Mouse (Mus musculus): ENCODE data around the gene Enox1. TPM values are rescaled to one million over a fixed set of nuclear protein-coding genes. Genes with fewer than 3 reads are reported as not detected.

The Enox1 gene
- polyA plus RNA-seq, 1 experiment from 2014 or later, result 19.6 TPM

GRCm38 (mm10) chr14:77491731-77492130 is 335.2 kb downstream of the Enox1 start:
- H3K4me2 ChIP-seq (ENCODE audit: low read depth), result no peak overlapping the region
- no peak overlapping the region for H3K27ac ChIP-seq (ENCODE audit: low read depth, low read length)
- no peaks in the 10 kb centered on the region for H3K4me1 ChIP-seq (ENCODE audit: control insufficient read depth, insufficient read depth, low read length)
- no peaks in the 10 kb centered on the region for H3K36me3 ChIP-seq (ENCODE audit: control insufficient read depth, insufficient read depth, low read length)
- no peak overlapping the region for H3K9ac ChIP-seq (ENCODE audit: low read length)
- H3K9me3 ChIP-seq (ENCODE audit: control insufficient read depth, low read length), result no peaks in the 10 kb centered on the region
- ATAC-seq (ENCODE audit: insufficient read depth, low FRiP score, low TSS enrichment), result no peak
- DNase-seq (ENCODE audit: low spot score), result no peak
- no peak overlapping the region for H3K4me3 ChIP-seq (ENCODE audit: low read depth, low read length)
- 87% methylated on average over 2 of the region's 2 CpGs for WGBS
- no peaks in the 10 kb centered on the region for H3K27me3 ChIP-seq (ENCODE audit: control insufficient read depth, insufficient read depth, low read length)

DNA sequence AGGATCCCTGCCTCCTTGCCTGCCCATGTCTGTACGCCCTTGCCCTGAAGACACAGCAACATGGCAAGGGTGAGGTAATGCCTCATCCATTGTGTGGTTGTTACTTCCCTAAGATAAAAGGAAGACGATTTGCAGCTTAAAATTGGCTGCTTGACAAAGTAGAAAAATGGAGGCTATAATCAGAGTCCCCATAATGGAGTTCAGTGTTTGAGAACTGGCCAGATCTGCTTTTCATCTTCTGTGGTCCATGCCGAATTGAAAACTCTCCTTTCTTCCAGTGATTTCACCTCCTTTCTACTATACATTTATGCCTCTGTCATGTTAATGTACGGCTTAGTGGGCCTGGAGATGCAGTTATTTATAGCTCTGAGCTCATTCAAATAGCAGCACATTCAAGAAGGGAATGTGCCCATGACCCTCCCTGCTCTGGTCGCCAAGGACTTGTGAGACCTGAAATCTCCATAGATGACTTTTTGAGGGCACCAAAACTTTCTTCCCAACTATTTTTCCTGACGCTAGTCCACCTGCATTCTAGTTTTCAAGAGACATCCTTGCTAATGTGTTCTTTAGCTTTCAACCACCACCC is 343.5 kb downstream of the Enox1 start:
- Histone ChIP-seq H3K9ac (ENCODE audit: low read length) (no peak overlapping the region), H3K36me3 (ENCODE audit: control insufficient read depth, insufficient read depth, low read length) (no peaks in the 10 kb centered on the region), H3K4me1 (ENCODE audit: control insufficient read depth, insufficient read depth, low read length) (no peaks in the 10 kb centered on the region), H3K4me3 (ENCODE audit: low read depth, low read length) (no peak overlapping the region), H3K9me3 (ENCODE audit: control insufficient read depth, low read length) (no peaks in the 10 kb centered on the region), H3K27ac (ENCODE audit: low read depth, low read length) (no peak overlapping the region), H3K27me3 (ENCODE audit: control insufficient read depth, insufficient read depth, low read length) (no peaks in the 10 kb centered on the region), H3K4me2 (ENCODE audit: low read depth) (no peak overlapping the region)
- ATAC-seq (ENCODE audit: insufficient read depth, low FRiP score, low TSS enrichment) (no peak), DNase-seq (ENCODE audit: low spot score) (no peak)
- 63% methylated on average over 6 of the region's 6 CpGs for WGBS

DNA sequence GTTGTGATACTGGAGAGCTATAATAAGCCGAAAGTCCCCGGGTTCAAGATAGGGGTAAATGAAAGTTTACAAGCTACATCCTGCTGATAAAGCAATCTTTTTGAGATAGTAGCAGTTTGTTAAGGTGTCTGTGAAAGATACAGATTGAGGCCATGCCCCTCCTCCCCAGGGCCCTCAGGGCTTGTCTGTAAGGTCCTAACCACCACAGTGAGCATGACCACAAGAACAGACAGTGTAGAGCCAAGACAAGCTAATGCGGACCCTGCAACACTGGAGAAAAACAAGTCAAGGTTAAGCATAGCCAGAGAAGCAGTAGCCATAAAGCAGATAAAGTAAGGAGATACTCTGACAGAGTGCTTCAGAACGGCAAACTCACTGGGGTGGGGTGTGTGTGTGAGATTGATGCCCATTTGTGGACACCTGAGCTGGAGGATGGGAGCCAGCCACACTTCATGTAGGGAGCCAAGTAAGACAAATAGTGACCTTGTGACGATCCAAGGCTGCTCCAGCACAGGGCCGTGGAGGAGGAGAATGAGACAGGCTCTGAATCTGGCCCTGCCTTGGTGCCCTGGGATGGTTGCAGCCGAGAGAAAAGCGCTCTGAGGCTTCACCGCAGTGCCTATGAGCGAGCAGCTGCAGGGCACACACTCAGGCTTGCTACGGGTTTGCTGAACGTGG is 348.0 kb downstream of the Enox1 start:
- DNase-seq (ENCODE audit: low spot score) (no peak), ATAC-seq (ENCODE audit: insufficient read depth, low FRiP score, low TSS enrichment) (no peak)
- Histone ChIP-seq H3K9me3 (ENCODE audit: control insufficient read depth, low read length) (no peaks in the 10 kb centered on the region), H3K4me3 (ENCODE audit: low read depth, low read length) (no peak overlapping the region), H3K27me3 (ENCODE audit: control insufficient read depth, insufficient read depth, low read length) (no peaks in the 10 kb centered on the region), H3K4me2 (ENCODE audit: low read depth) (no peak overlapping the region), H3K9ac (ENCODE audit: low read length) (no peak overlapping the region), H3K4me1 (ENCODE audit: control insufficient read depth, insufficient read depth, low read length) (no peaks in the 10 kb centered on the region), H3K36me3 (ENCODE audit: control insufficient read depth, insufficient read depth, low read length) (no peaks in the 10 kb centered on the region), H3K27ac (ENCODE audit: low read depth, low read length) (no peak overlapping the region)
- WGBS, result 78% methylated on average over 12 of the region's 12 CpGs

GRCm38 (mm10) chr14:77506341-77506740 is 349.8 kb downstream of the Enox1 start:
- ATAC-seq (ENCODE audit: insufficient read depth, low FRiP score, low TSS enrichment), result no peak
- WGBS, result 65% methylated on average over 9 of the region's 9 CpGs
- H3K27me3 ChIP-seq (ENCODE audit: control insufficient read depth, insufficient read depth, low read length), result no peaks in the 10 kb centered on the region

DNA sequence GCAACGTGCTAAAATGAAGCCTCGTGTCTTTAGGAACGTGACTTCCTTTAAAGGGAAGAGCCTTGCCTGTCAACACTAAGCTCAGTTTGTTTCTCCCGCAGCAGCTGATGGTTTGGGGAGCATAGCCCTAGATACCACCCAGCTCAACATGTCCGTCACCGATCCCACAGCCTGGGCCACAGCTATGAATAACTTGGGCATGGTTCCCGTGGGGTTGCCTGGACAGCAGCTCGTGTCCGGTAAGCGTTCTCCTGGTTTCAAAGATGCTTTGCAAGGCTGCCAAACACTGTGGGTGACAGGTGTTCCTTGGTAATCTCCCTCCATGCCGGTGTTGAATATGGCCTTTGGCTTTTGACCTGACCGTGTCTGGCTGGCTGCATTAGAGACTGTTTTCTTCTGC is 351.5 kb downstream of the Enox1 start:
- no peaks in the 10 kb centered on the region for H3K36me3 ChIP-seq (ENCODE audit: control insufficient read depth, insufficient read depth, low read length)
- no peak overlapping the region for H3K27ac ChIP-seq (ENCODE audit: low read depth, low read length)
- no peaks in the 10 kb centered on the region for H3K4me1 ChIP-seq (ENCODE audit: control insufficient read depth, insufficient read depth, low read length)
- no peak for DNase-seq (ENCODE audit: low spot score)
- H3K9me3 ChIP-seq (ENCODE audit: control insufficient read depth, low read length), result peaks cover under 1% of the 10 kb centered on the region; the same call in 1 of the 2 replicates
- 88% methylated on average over 12 of the region's 12 CpGs for WGBS
- H3K4me2 ChIP-seq (ENCODE audit: low read depth), result no peak overlapping the region
- H3K4me3 ChIP-seq (ENCODE audit: low read depth, low read length), result no peak overlapping the region
- no peak overlapping the region for H3K9ac ChIP-seq (ENCODE audit: low read length)
- H3K27me3 ChIP-seq (ENCODE audit: control insufficient read depth, insufficient read depth, low read length), result no peaks in the 10 kb centered on the region
- no peak for ATAC-seq (ENCODE audit: insufficient read depth, low FRiP score, low TSS enrichment)

More at GRCm38 (mm10) chr14:77506341-77506740, 349.8 kb downstream of the Enox1 start:
- no peak for DNase-seq (ENCODE audit: low spot score)
- no peaks in the 10 kb centered on the region for H3K36me3 ChIP-seq (ENCODE audit: control insufficient read depth, insufficient read depth, low read length)
- H3K4me2 ChIP-seq (ENCODE audit: low read depth), result no peak overlapping the region
- H3K9ac ChIP-seq (ENCODE audit: low read length), result no peak overlapping the region
- no peak overlapping the region for H3K27ac ChIP-seq (ENCODE audit: low read depth, low read length)
- H3K9me3 ChIP-seq (ENCODE audit: control insufficient read depth, low read length), result no peaks in the 10 kb centered on the region
- no peaks in the 10 kb centered on the region for H3K4me1 ChIP-seq (ENCODE audit: control insufficient read depth, insufficient read depth, low read length)
- no peak overlapping the region for H3K4me3 ChIP-seq (ENCODE audit: low read depth, low read length)

DNA sequence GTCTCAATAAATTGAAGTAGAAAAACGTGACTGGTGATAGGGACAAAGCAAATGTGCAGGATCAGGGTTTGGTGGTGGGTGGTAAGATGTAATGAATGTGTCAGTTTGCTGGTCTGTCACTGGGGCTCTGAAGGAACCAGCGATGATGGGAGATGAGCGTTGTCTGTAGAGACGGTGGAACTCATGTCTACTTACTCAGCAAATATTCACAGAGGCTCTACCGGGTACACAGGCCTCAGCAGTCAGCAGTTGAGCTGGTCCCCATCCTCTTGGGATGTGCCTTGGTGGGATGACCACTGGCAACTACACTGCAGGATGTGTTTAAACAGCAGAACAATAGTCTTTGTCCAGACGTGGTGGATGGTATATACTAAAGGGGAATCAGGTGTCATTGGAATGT is 352.5 kb downstream of the Enox1 start:
- H3K36me3 ChIP-seq (ENCODE audit: control insufficient read depth, insufficient read depth, low read length), result no peaks in the 10 kb centered on the region

GRCm38 (mm10) chr14:77509924-77510323 is 353.4 kb downstream of the Enox1 start:
- no peaks in the 10 kb centered on the region for H3K27me3 ChIP-seq (ENCODE audit: control insufficient read depth, insufficient read depth, low read length)
- H3K27ac ChIP-seq (ENCODE audit: low read depth, low read length), result no peak overlapping the region
- DNase-seq (ENCODE audit: low spot score) (no peak), ATAC-seq (ENCODE audit: insufficient read depth, low FRiP score, low TSS enrichment) (no peak)
- H3K36me3 ChIP-seq (ENCODE audit: control insufficient read depth, insufficient read depth, low read length), result no peaks in the 10 kb centered on the region
- H3K9me3 ChIP-seq (ENCODE audit: control insufficient read depth, low read length), result peaks cover 3% of the 10 kb centered on the region; the same call in 1 of the 2 replicates
- WGBS, result 73% methylated on average over 3 of the region's 3 CpGs
- H3K4me3 ChIP-seq (ENCODE audit: low read depth, low read length), result no peak overlapping the region
- H3K9ac ChIP-seq (ENCODE audit: low read length), result no peak overlapping the region
- no peak overlapping the region for H3K4me2 ChIP-seq (ENCODE audit: low read depth)
- no peaks in the 10 kb centered on the region for H3K4me1 ChIP-seq (ENCODE audit: control insufficient read depth, insufficient read depth, low read length)

More for the DNA sequence above, 352.5 kb downstream of the Enox1 start:
- ATAC-seq (ENCODE audit: insufficient read depth, low FRiP score, low TSS enrichment) (no peak), DNase-seq (ENCODE audit: low spot score) (no peak)
- H3K27ac ChIP-seq (ENCODE audit: low read depth, low read length), result no peak overlapping the region
- H3K9me3 ChIP-seq (ENCODE audit: control insufficient read depth, low read length), result peaks cover 3% of the 10 kb centered on the region; the same call in 1 of the 2 replicates
- no peak overlapping the region for H3K9ac ChIP-seq (ENCODE audit: low read length)
- 86% methylated on average over 6 of the region's 6 CpGs for WGBS
- H3K4me1 ChIP-seq (ENCODE audit: control insufficient read depth, insufficient read depth, low read length), result no peaks in the 10 kb centered on the region
- H3K4me3 ChIP-seq (ENCODE audit: low read depth, low read length), result no peak overlapping the region
- no peak overlapping the region for H3K4me2 ChIP-seq (ENCODE audit: low read depth)
- H3K27me3 ChIP-seq (ENCODE audit: control insufficient read depth, insufficient read depth, low read length), result no peaks in the 10 kb centered on the region

DNA sequence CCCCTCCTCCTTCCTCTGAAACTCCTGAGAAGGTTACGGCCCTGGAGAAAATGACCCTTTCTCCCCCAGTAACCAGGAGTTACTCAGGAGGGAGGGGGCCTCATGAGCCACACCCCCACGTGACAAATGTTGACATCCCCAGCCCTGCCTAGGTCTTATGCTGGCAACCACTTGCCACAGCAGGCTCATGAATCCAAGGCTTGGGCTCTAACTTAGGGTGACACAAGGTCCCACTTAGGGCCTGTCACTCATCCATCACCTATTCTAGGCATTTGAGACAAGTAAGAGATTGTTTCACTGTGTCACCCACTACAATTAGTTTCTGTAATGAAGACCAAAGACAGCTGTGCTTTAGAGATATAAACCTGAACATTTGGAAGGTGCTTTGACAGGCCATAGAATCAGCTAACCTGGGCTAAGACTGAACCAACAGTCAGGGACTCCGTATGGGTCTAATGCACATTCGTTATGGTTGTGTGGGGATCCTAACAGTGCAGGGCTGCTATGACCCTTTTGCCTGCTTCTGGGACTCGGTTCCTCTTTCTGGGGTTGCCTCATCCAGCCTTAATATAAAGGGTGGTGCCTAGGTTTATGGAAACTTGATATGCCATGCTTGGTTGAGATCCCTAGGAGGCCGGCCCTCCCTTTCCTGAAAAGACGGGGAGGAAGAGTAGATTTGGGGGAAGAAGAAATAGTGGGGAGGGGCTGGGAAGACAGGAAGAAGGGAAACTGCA is 354.7 kb downstream of the Enox1 start:
- no peak for ATAC-seq (ENCODE audit: insufficient read depth, low FRiP score, low TSS enrichment)
- DNase-seq (ENCODE audit: low spot score), result no peak
- no peaks in the 10 kb centered on the region for H3K27me3 ChIP-seq (ENCODE audit: control insufficient read depth, insufficient read depth, low read length)

More for the DNA sequence above, 354.7 kb downstream of the Enox1 start:
- H3K27ac ChIP-seq (ENCODE audit: low read depth, low read length), result no peak overlapping the region
- H3K9me3 ChIP-seq (ENCODE audit: control insufficient read depth, low read length), result peaks cover 3% of the 10 kb centered on the region; the same call in 1 of the 2 replicates
- no peaks in the 10 kb centered on the region for H3K4me1 ChIP-seq (ENCODE audit: control insufficient read depth, insufficient read depth, low read length)
- H3K9ac ChIP-seq (ENCODE audit: low read length), result no peak overlapping the region
- WGBS, result 78% methylated on average over 7 of the region's 7 CpGs
- no peaks in the 10 kb centered on the region for H3K36me3 ChIP-seq (ENCODE audit: control insufficient read depth, insufficient read depth, low read length)
- H3K4me2 ChIP-seq (ENCODE audit: low read depth), result no peak overlapping the region
- no peak overlapping the region for H3K4me3 ChIP-seq (ENCODE audit: low read depth, low read length)
